Mouse (Mus musculus) hindbrain, embryonic 14.5 days (tissue): ENCODE measurements around the gene Sox9. TPM values are rescaled to one million over a fixed set of nuclear protein-coding genes. Genes with fewer than 3 reads are reported as not detected.

Experiments used
- ATAC-seq: fragments of 200-750 bp; cut with Nextera tagmentation; 2 replicates; pipeline ENCODE4 v1.8.0; 2017; ENCODE audit warnings: moderate number of reproducible peaks, mild to moderate bottlenecking, moderate TSS enrichment, moderate library complexity; ENCODE audit not compliant: low FRiP score
- DNase-seq: peaks from one replicate; pipeline ENCODE4 v3.0.0-alpha.2; 2015; ENCODE audit warnings: low spot score
- H3K27ac ChIP-seq: fragments of 300-500 bp; sonication (generic); 2 replicates; pipeline ENCODE4 v1.5.1; 2014; ENCODE audit warnings: mild to moderate bottlenecking, moderate library complexity
- H3K27me3 ChIP-seq: fragments of 300-500 bp; sonication (generic); 2 replicates; pipeline ENCODE4 v1.6.1; 2014; ENCODE audit warnings: mild to moderate bottlenecking, low read length, mixed read lengths; ENCODE audit not compliant: control insufficient read depth, insufficient read depth
- H3K36me3 ChIP-seq: fragments of 300-500 bp; sonication (generic); replicated peaks from 2 replicates; pipeline ENCODE4 v1.6.1; 2014; ENCODE audit not compliant: control insufficient read depth, insufficient read depth
- H3K4me1 ChIP-seq: fragments of 300-500 bp; sonication (generic); replicated peaks from 2 replicates; pipeline ENCODE4 v1.6.1; 2014; ENCODE audit warnings: antibody characterized with exemption, low read length, mixed read lengths; ENCODE audit not compliant: control insufficient read depth, insufficient read depth
- H3K4me2 ChIP-seq: fragments of 300-500 bp; sonication (generic); replicated peaks from 2 replicates; pipeline ENCODE4 v1.6.1; 2014; ENCODE audit warnings: mild to moderate bottlenecking, moderate library complexity
- H3K4me3 ChIP-seq: fragments of 300-500 bp; sonication (generic); replicated peaks from 2 replicates; pipeline ENCODE4 v1.5.1; 2014; ENCODE audit warnings: mild to moderate bottlenecking, low read length
- H3K9ac ChIP-seq: fragments of 300-500 bp; sonication (generic); 2 replicates; pipeline ENCODE4 v1.6.1; 2014
- H3K9me3 ChIP-seq: fragments of 300-500 bp; sonication (generic); 2 replicates; pipeline ENCODE4 v1.6.1; 2016; ENCODE audit warnings: low read length; ENCODE audit not compliant: control insufficient read depth
- WGBS: fragments of 180-500 bp; shearing (Covaris S2); extraction: QIAGEN DNeasy Blood & Tissue Kit; methylation state at CpG from one replicate; pipeline ENCODE4 v1.1.7; 2014; 5-methylcytosine and 5-hydroxymethylcytosine counted together
- polyA plus RNA-seq: library from polyadenylated mRNA; unstranded; fragments of >200 nt; fragmentation: Nextera tagmentation; extraction: Ambion mirVana; gene quantifications from 2 replicates; pipeline ENCODE4 v1.2.1, GENCODE M21; 2014

Sox9 gene
- polyA plus RNA-seq, 1 experiment from 2014 or later: 44.2 TPM

DNA sequence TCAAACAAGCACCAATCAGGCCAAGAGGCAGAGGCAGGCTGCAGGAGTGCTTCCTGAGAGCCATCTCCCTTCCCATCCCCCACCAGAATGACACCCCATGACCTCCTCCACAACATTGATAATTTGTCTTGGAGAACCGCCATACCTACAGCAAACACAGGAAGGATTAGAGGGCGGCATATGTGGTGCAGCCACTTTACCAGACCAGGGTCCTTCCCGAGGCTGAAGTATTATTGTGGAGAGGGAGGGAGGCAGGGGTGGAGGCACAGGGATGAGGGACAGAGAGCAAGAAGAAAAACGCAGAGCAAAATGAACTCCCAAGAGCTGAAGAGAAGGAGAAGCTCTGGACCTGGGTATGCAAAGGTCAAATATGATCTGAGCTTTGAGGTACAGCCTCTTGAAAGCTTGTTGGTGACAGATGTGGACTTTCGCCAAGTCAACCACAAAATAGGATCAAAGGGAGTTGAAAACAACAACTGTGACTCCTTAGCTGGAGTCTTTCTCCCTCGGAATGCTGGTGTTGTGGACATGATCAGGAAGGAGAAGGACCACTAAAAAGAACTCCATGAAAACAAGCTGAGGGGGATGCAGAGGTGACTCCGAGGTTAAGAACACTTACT is 36.7 kb downstream of the Sox9 start:
- 0 out of 2 replicates have a peak, but pooled peaks cover 4% of the 10 kb centered on the region for H3K4me1 ChIP-seq
- DNase-seq: peak; percentile 47
- no peak for ATAC-seq
- 48% methylated on average over 7 of the region's 7 CpGs for WGBS
- H3K9me3 ChIP-seq: no peaks in the 10 kb centered on the region
- 0 out of 2 replicates have a peak overlapping the region, but pooled peaks have one; percentile 38 for H3K27ac ChIP-seq
- H3K9ac ChIP-seq: no peak overlapping the region
- no peaks in the 10 kb centered on the region for H3K36me3 ChIP-seq
- no peaks in the 10 kb centered on the region for H3K27me3 ChIP-seq
- no peak overlapping the region for H3K4me3 ChIP-seq
- no peak overlapping the region for H3K4me2 ChIP-seq

DNA sequence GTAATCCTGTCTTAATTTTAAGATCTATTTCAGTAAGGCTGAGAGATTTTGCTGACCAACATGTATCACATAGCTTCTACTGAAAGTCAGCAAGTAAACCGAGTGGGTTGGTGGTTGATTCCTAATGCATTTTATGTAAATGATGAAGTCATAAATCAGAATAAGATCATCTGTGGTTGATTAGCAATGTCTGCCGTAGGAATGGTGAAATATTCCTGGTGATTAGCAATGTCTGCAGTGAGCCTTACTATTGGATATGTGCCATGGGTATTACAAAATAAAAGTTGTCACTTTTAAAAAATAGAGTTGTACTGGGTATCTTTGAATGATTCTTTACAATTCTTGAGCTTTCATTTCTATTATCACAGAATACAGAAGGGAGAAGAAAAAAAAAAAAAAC is 39.5 kb downstream of the Sox9 start:
- no peak overlapping the region for H3K27ac ChIP-seq
- no peak overlapping the region for H3K4me2 ChIP-seq
- H3K9ac ChIP-seq: no peak overlapping the region
- ATAC-seq (no peak), DNase-seq (no peak)
- no peak overlapping the region for H3K4me3 ChIP-seq
- no peaks in the 10 kb centered on the region for H3K9me3 ChIP-seq
- H3K27me3 ChIP-seq: no peaks in the 10 kb centered on the region
- H3K36me3 ChIP-seq: no peaks in the 10 kb centered on the region
- 0 out of 2 replicates have a peak, but pooled peaks cover 4% of the 10 kb centered on the region for H3K4me1 ChIP-seq
- 68% methylated on average over 2 of the region's 2 CpGs for WGBS

- Histone ChIP-seq H3K27me3 (no peaks in the 10 kb centered on the region), H3K27ac (no peak overlapping the region), H3K9ac (no peak overlapping the region), H3K9me3 (no peaks in the 10 kb centered on the region), H3K4me3 (no peak overlapping the region), H3K4me1 (0 out of 2 replicates have a peak, but pooled peaks cover 4% of the 10 kb centered on the region), H3K36me3 (no peaks in the 10 kb centered on the region), H3K4me2 (no peak overlapping the region)
- ATAC-seq (no peak), DNase-seq (no peak)
- 53% methylated on average over 3 of the region's 3 CpGs for WGBS
Observed at GRCm38 (mm10) chr11:112824146-112824545, 42.1 kb downstream of the Sox9 start.

DNA sequence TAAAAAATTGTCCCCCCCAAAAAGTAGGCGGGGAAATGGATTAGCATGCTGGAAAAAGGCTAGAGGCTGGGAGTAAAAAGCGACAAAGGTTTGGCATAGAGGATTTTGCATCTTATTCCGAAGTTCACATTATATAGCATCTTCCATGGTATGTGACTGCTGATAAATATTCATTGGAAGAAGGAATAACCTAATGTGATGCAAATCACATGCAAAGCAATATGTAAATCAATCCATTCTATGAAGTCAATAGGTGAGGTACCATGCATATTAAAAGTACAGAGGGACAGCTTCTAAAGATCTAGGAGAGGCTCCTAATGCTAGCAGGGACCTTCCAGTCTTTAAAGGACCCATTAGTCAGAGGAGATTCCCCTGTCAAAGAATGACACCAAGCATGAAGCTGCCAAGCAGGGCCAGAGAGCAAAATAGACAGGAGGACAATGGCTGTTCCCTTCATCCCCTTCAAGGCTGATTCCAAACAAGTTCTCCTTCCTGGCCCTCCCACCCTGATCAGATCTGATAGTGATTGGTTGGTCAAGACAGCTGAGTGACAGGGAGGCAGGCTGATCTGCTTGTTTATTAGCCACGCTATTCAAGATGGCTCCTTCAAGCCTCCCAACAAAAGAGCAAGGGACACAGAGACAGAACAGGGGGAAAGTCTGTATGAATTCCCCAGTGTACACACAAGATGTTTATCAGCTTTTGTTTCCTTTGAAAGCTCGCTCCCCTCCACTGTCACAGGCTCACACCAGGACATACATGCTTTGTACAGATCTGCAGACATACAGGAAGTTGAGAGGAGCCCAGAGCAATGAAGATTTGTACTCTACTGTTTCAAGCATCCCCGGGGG is 44.4 kb downstream of the Sox9 start:
- Histone ChIP-seq H3K4me3 (no peak overlapping the region), H3K36me3 (no peaks in the 10 kb centered on the region), H3K9me3 (no peaks in the 10 kb centered on the region), H3K27ac (peak overlapping the region; percentile 56), H3K9ac (no peak overlapping the region), H3K4me2 (no peak overlapping the region), H3K27me3 (no peaks in the 10 kb centered on the region), H3K4me1 (0 out of 2 replicates have a peak, but pooled peaks cover 4% of the 10 kb centered on the region)
- 37% methylated on average over 6 of the region's 6 CpGs for WGBS
- DNase-seq: no peak
- ATAC-seq: peak; percentile 82

GRCm38 (mm10) chr11:112827044-112827347 is 45.0 kb downstream of the Sox9 start:
- Histone ChIP-seq H3K9ac (no peak overlapping the region), H3K4me3 (no peak overlapping the region), H3K4me1 (0 out of 2 replicates have a peak, but pooled peaks cover 4% of the 10 kb centered on the region), H3K9me3 (no peaks in the 10 kb centered on the region), H3K27ac (peak overlapping the region; percentile 56), H3K36me3 (no peaks in the 10 kb centered on the region), H3K4me2 (no peak overlapping the region), H3K27me3 (no peaks in the 10 kb centered on the region)
- DNase-seq (no peak), ATAC-seq (no peak)
- WGBS: 22% methylated on average over 6 of the region's 6 CpGs

GRCm38 (mm10) chr11:112828553-112829287 is 46.7 kb downstream of the Sox9 start:
- ATAC-seq: no peak

GRCm38 (mm10) chr11:112834245-112835005 is 52.4 kb downstream of the Sox9 start:
- H3K9me3 ChIP-seq: no peaks in the 10 kb centered on the region
- no peak for ATAC-seq
- WGBS: 64% methylated on average over 11 of the region's 11 CpGs

More at GRCm38 (mm10) chr11:112828553-112829287, 46.7 kb downstream of the Sox9 start:
- H3K27me3 ChIP-seq: no peaks in the 10 kb centered on the region
- H3K4me3 ChIP-seq: no peak overlapping the region
- H3K9me3 ChIP-seq: no peaks in the 10 kb centered on the region
- no peak overlapping the region for H3K4me2 ChIP-seq
- H3K36me3 ChIP-seq: no peaks in the 10 kb centered on the region
- 90% methylated on average over 9 of the region's 9 CpGs for WGBS
- no peak overlapping the region for H3K27ac ChIP-seq
- DNase-seq: no peak
- no peak overlapping the region for H3K9ac ChIP-seq
- H3K4me1 ChIP-seq: 0 out of 2 replicates have a peak, but pooled peaks cover 9% of the 10 kb centered on the region

GRCm38 (mm10) chr11:112835468-112836092 is 53.6 kb downstream of the Sox9 start:
- no peak for ATAC-seq
- no peaks in the 10 kb centered on the region for H3K9me3 ChIP-seq
- H3K27ac ChIP-seq: no peak overlapping the region
- 0 out of 2 replicates have a peak, but pooled peaks cover 10% of the 10 kb centered on the region for H3K4me1 ChIP-seq
- DNase-seq: no peak
- H3K9ac ChIP-seq: no peak overlapping the region
- 62% methylated on average over 7 of the region's 7 CpGs for WGBS
- H3K4me3 ChIP-seq: no peak overlapping the region
- no peak overlapping the region for H3K4me2 ChIP-seq
- H3K27me3 ChIP-seq: no peaks in the 10 kb centered on the region
- no peaks in the 10 kb centered on the region for H3K36me3 ChIP-seq

More at GRCm38 (mm10) chr11:112834245-112835005, 52.4 kb downstream of the Sox9 start:
- no peak for DNase-seq
- no peak overlapping the region for H3K27ac ChIP-seq
- H3K4me3 ChIP-seq: no peak overlapping the region
- H3K4me2 ChIP-seq: no peak overlapping the region
- 0 out of 2 replicates have a peak, but pooled peaks cover 10% of the 10 kb centered on the region for H3K4me1 ChIP-seq
- no peaks in the 10 kb centered on the region for H3K36me3 ChIP-seq
- H3K27me3 ChIP-seq: no peaks in the 10 kb centered on the region
- H3K9ac ChIP-seq: no peak overlapping the region
